Mouse (Mus musculus) limb, embryonic 11.5 days (tissue): ENCODE results near the gene Cpb2. TPM values are rescaled to one million over a fixed set of nuclear protein-coding genes. Genes with fewer than 3 reads are reported as not detected.

Experiments used
- ATAC-seq: fragments of 200-750 bp; cut with Nextera tagmentation; 2 replicates; pipeline ENCODE4 v1.8.0; 2017; ENCODE audit warnings: low read depth; ENCODE audit not compliant: insufficient number of reproducible peaks, low FRiP score, low TSS enrichment
- DNase-seq: peaks from one replicate; pipeline ENCODE4 v3.0.0-alpha.2; 2015; ENCODE audit warnings: low spot score
- H3K27ac ChIP-seq: fragments of 300-500 bp; sonication (generic); replicated peaks from 2 replicates; pipeline ENCODE4 v1.5.1; 2014; ENCODE audit warnings: low read depth, mild to moderate bottlenecking, low read length
- H3K27me3 ChIP-seq: fragments of 300-500 bp; sonication (generic); 2 replicates; pipeline ENCODE4 v1.6.1; 2014; ENCODE audit warnings: mild to moderate bottlenecking, low read length, mixed read lengths; ENCODE audit not compliant: control insufficient read depth, insufficient read depth
- H3K36me3 ChIP-seq: fragments of 300-500 bp; sonication (generic); 2 replicates; pipeline ENCODE4 v1.6.1; 2014; ENCODE audit warnings: mild to moderate bottlenecking, low read length, moderate library complexity, mixed read lengths; ENCODE audit not compliant: control insufficient read depth, insufficient read depth
- H3K4me1 ChIP-seq: fragments of 300-500 bp; sonication (generic); 2 replicates; pipeline ENCODE4 v1.6.1; 2014; ENCODE audit warnings: low read length, mixed read lengths; ENCODE audit not compliant: control insufficient read depth, insufficient read depth
- H3K4me2 ChIP-seq: fragments of 300-500 bp; sonication (generic); 2 replicates; pipeline ENCODE4 v1.6.1; 2014; ENCODE audit warnings: low read depth, mild to moderate bottlenecking, moderate library complexity; ENCODE audit not compliant: severe bottlenecking
- H3K4me3 ChIP-seq: fragments of 300-500 bp; sonication (generic); 2 replicates; pipeline ENCODE4 v1.5.1; 2014; ENCODE audit warnings: low read depth, low read length
- H3K9ac ChIP-seq: fragments of 300-500 bp; sonication (generic); 2 replicates; pipeline ENCODE4 v1.6.1; 2014; ENCODE audit warnings: mild to moderate bottlenecking, low read length
- H3K9me3 ChIP-seq: fragments of 300-500 bp; sonication (generic); 2 replicates; pipeline ENCODE4 v1.6.1; 2016; ENCODE audit warnings: low read length; ENCODE audit not compliant: control insufficient read depth
- WGBS: fragments of 180-500 bp; shearing (Covaris S2); extraction: QIAGEN DNeasy Blood & Tissue Kit; methylation state at CpG from one replicate; pipeline ENCODE4 v1.1.7; 2014; 5-methylcytosine and 5-hydroxymethylcytosine counted together
- polyA plus RNA-seq: library from polyadenylated mRNA; unstranded; fragments of >200 nt; fragmentation: Nextera tagmentation; extraction: Ambion mirVana; gene quantifications from 2 replicates; pipeline ENCODE4 v1.2.1, GENCODE M21; 2014

Gene Cpb2
- polyA plus RNA-seq, 1 experiment from 2014 or later = not detected

GRCm38 (mm10) chr14:75269531-75269930 lies 27.4 kb downstream of the Cpb2 start:
- DNase-seq (no peak), ATAC-seq (no peak)
- Histone ChIP-seq H3K4me2 (no peak overlapping the region), H3K4me1 (no peaks in the 10 kb centered on the region), H3K27me3 (no peaks in the 10 kb centered on the region), H3K9me3 (no peaks in the 10 kb centered on the region), H3K27ac (no peak overlapping the region), H3K4me3 (no peak overlapping the region), H3K9ac (no peak overlapping the region), H3K36me3 (no peaks in the 10 kb centered on the region)
- 91% methylated on average over 5 of the region's 5 CpGs for WGBS

GRCm38 (mm10) chr14:75279716-75280115 lies 37.6 kb downstream of the Cpb2 start:
- Histone ChIP-seq H3K4me2 (no peak overlapping the region), H3K27me3 (no peaks in the 10 kb centered on the region), H3K9ac (no peak overlapping the region), H3K4me3 (no peak overlapping the region), H3K27ac (no peak overlapping the region), H3K9me3 (no peaks in the 10 kb centered on the region), H3K4me1 (no peaks in the 10 kb centered on the region), H3K36me3 (no peaks in the 10 kb centered on the region)
- DNase-seq (no peak), ATAC-seq (no peak)
- 85% methylated on average over 6 of the region's 6 CpGs for WGBS

- WGBS = 78% methylated on average over 5 of the region's 5 CpGs
- Histone ChIP-seq H3K4me2 (no peak overlapping the region), H3K9me3 (no peaks in the 10 kb centered on the region), H3K36me3 (no peaks in the 10 kb centered on the region), H3K9ac (no peak overlapping the region), H3K4me3 (no peak overlapping the region), H3K27ac (no peak overlapping the region), H3K27me3 (no peaks in the 10 kb centered on the region), H3K4me1 (0 out of 2 replicates have a peak, but pooled peaks cover under 1% of the 10 kb centered on the region)
- no peak for DNase-seq
- no peak for ATAC-seq
Measured at GRCm38 (mm10) chr14:75280406-75280805, 38.3 kb downstream of the Cpb2 start.

GRCm38 (mm10) chr14:75283609-75284192 lies 41.6 kb downstream of the Cpb2 start:
- peak overlapping the region; percentile 99 for H3K4me3 ChIP-seq
- H3K27me3 ChIP-seq = no peaks in the 10 kb centered on the region
- 0 out of 2 replicates have a peak, but pooled peaks cover 2% of the 10 kb centered on the region for H3K4me1 ChIP-seq
- 4% methylated on average over 19 of the region's 19 CpGs for WGBS
- H3K9me3 ChIP-seq = no peaks in the 10 kb centered on the region
- no peak for DNase-seq
- no peak; the same call in 1 of the 2 replicates for ATAC-seq
- H3K4me2 ChIP-seq = peak overlapping the region; percentile 60
- H3K27ac ChIP-seq = no peak overlapping the region
- no peaks in the 10 kb centered on the region for H3K36me3 ChIP-seq
- H3K9ac ChIP-seq = peak overlapping the region; percentile 92

GRCm38 (mm10) chr14:75284193-75284915 lies 42.3 kb downstream of the Cpb2 start, which contains the start of gene Zc3h13:
TSS of gene Zc3h13 (plus strand) at chr14:75284373.
- no peaks in the 10 kb centered on the region for H3K36me3 ChIP-seq
- under 1% methylated on average over 61 of the region's 61 CpGs for WGBS
- peak within 1 kb of the TSS; percentile 23; the same call in 1 of the 2 replicates for H3K27ac ChIP-seq
- DNase-seq (peak; percentile 98), ATAC-seq (peak; percentile 98)
- H3K27me3 ChIP-seq = no peaks in the 10 kb centered on the region
- H3K4me3 ChIP-seq = peak within 1 kb of the TSS; percentile 99
- peak within 1 kb of the TSS; percentile 92 for H3K9ac ChIP-seq
- H3K9me3 ChIP-seq = no peaks in the 10 kb centered on the region
- H3K4me2 ChIP-seq = peak within 1 kb of the TSS; percentile 76
- H3K4me1 ChIP-seq = 0 out of 2 replicates have a peak, but pooled peaks cover 2% of the 10 kb centered on the region

- H3K4me1 ChIP-seq = no peaks in the 10 kb centered on the region
- no peak overlapping the region for H3K4me3 ChIP-seq
- no peaks in the 10 kb centered on the region for H3K27me3 ChIP-seq
- no peaks in the 10 kb centered on the region for H3K9me3 ChIP-seq
- no peak overlapping the region for H3K4me2 ChIP-seq
- DNase-seq = no peak
- H3K9ac ChIP-seq = no peak overlapping the region
- ATAC-seq = no peak
- no peaks in the 10 kb centered on the region for H3K36me3 ChIP-seq
- WGBS = 97% methylated on average over 1 of the region's 1 CpGs
- no peak overlapping the region for H3K27ac ChIP-seq
Measured at GRCm38 (mm10) chr14:75301081-75301480, 59.0 kb downstream of the Cpb2 start.

GRCm38 (mm10) chr14:75303807-75304206 lies 61.7 kb downstream of the Cpb2 start:
- ATAC-seq = no peak
- H3K4me3 ChIP-seq = no peak overlapping the region
- no peaks in the 10 kb centered on the region for H3K4me1 ChIP-seq
- no peak overlapping the region for H3K4me2 ChIP-seq
- WGBS = 26% methylated on average over 5 of the region's 5 CpGs
- no peak for DNase-seq
- H3K27me3 ChIP-seq = no peaks in the 10 kb centered on the region
- H3K27ac ChIP-seq = no peak overlapping the region
- H3K9ac ChIP-seq = no peak overlapping the region
- H3K36me3 ChIP-seq = no peaks in the 10 kb centered on the region
- H3K9me3 ChIP-seq = no peaks in the 10 kb centered on the region

- no peaks in the 10 kb centered on the region for H3K4me1 ChIP-seq
- no peak for DNase-seq
Measured at GRCm38 (mm10) chr14:75307855-75308254, 65.8 kb downstream of the Cpb2 start.

More at GRCm38 (mm10) chr14:75307855-75308254, 65.8 kb downstream of the Cpb2 start:
- H3K27me3 ChIP-seq = no peaks in the 10 kb centered on the region
- no peak overlapping the region for H3K27ac ChIP-seq
- H3K9me3 ChIP-seq = no peaks in the 10 kb centered on the region
- ATAC-seq = no peak
- H3K9ac ChIP-seq = no peak overlapping the region
- no peak overlapping the region for H3K4me2 ChIP-seq
- H3K36me3 ChIP-seq = no peaks in the 10 kb centered on the region
- no peak overlapping the region for H3K4me3 ChIP-seq
